Mouse (Mus musculus) limb, embryonic 14.5 days (tissue): ENCODE measurements around the gene Grpel1. TPM values are rescaled to one million over a fixed set of nuclear protein-coding genes. Genes with fewer than 3 reads are reported as not detected.

ENCODE experiments used
- ATAC-seq: fragments of 200-750 bp; cut with Nextera tagmentation; 2 replicates; pipeline ENCODE4 v1.8.0; 2017; ENCODE audit warnings: low read depth, moderate number of reproducible peaks, moderate TSS enrichment; ENCODE audit not compliant: low FRiP score
- DNase-seq: peaks from one replicate; pipeline ENCODE4 v3.0.0-alpha.2; 2015; ENCODE audit warnings: low spot score
- H3K27ac ChIP-seq: fragments of 300-500 bp; sonication (generic); replicated peaks from 2 replicates; pipeline ENCODE4 v1.5.1; 2014; ENCODE audit warnings: low read depth, mild to moderate bottlenecking, low read length, moderate library complexity, mixed read lengths
- H3K27me3 ChIP-seq: fragments of 300-500 bp; sonication (generic); 2 replicates; pipeline ENCODE4 v1.6.1; 2014; ENCODE audit warnings: low read length, mixed read lengths; ENCODE audit not compliant: control insufficient read depth, insufficient read depth
- H3K36me3 ChIP-seq: fragments of 300-500 bp; sonication (generic); 2 replicates; pipeline ENCODE4 v1.6.1; 2014; ENCODE audit warnings: mild to moderate bottlenecking, low read length, moderate library complexity, mixed read lengths; ENCODE audit not compliant: control insufficient read depth, insufficient read depth
- H3K4me1 ChIP-seq: fragments of 300-500 bp; sonication (generic); 2 replicates; pipeline ENCODE4 v1.6.1; 2014; ENCODE audit warnings: antibody characterized with exemption, low read length, mixed read lengths; ENCODE audit not compliant: control insufficient read depth, insufficient read depth
- H3K4me2 ChIP-seq: fragments of 300-500 bp; sonication (generic); replicated peaks from 2 replicates; pipeline ENCODE4 v1.6.1; 2014; ENCODE audit warnings: low read depth, mild to moderate bottlenecking, low read length, moderate library complexity; ENCODE audit not compliant: severe bottlenecking
- H3K4me3 ChIP-seq: fragments of 300-500 bp; sonication (generic); replicated peaks from 2 replicates; pipeline ENCODE4 v1.5.1; 2014; ENCODE audit warnings: low read length
- H3K9ac ChIP-seq: fragments of 300-500 bp; sonication (generic); 2 replicates; pipeline ENCODE4 v1.6.1; 2014; ENCODE audit warnings: mild to moderate bottlenecking, low read depth, low read length, moderate library complexity; ENCODE audit not compliant: severe bottlenecking
- H3K9me3 ChIP-seq: fragments of 300-500 bp; sonication (generic); 2 replicates; pipeline ENCODE4 v1.6.1; 2016; ENCODE audit warnings: low read length; ENCODE audit not compliant: control insufficient read depth
- POLR2A ChIP-seq: fragments of 200-500 bp; IDR thresholded peaks from 2 replicates; pipeline ENCODE4 v1.8.0; 2012; ENCODE audit warnings: inconsistent platforms, mild to moderate bottlenecking, moderate library complexity, borderline replicate concordance; ENCODE audit not compliant: insufficient read depth, insufficient read length; ENCODE audit errors: extremely low read depth
- WGBS: fragments of 180-500 bp; shearing (Covaris S2); extraction: QIAGEN DNeasy Blood & Tissue Kit; methylation state at CpG from one replicate; pipeline ENCODE4 v1.1.7; 2014; 5-methylcytosine and 5-hydroxymethylcytosine counted together
- polyA plus RNA-seq, 2 experiments: library from polyadenylated mRNA; depleted of rRNA in 1 of 2; stranded (reverse) in 1 of 2; unstranded in 1 of 2; fragments of >200 nt; fragmentation: Nextera tagmentation in 1 of 2; extraction: Ambion mirVana in 1 of 2; gene quantifications; 2 replicates each; pipeline versions ENCODE4 v1.2.1 to v1.2.3; 2012 to 2014

Grpel1 gene
- polyA plus RNA-seq (2012; rRNA removed) (18.5 and 22.9 TPM in 2 replicates), polyA plus RNA-seq (2014; fragmentation: Nextera tagmentation; extraction: Ambion mirVana) (52.8 and 52.9 TPM in 2 replicates)

DNA sequence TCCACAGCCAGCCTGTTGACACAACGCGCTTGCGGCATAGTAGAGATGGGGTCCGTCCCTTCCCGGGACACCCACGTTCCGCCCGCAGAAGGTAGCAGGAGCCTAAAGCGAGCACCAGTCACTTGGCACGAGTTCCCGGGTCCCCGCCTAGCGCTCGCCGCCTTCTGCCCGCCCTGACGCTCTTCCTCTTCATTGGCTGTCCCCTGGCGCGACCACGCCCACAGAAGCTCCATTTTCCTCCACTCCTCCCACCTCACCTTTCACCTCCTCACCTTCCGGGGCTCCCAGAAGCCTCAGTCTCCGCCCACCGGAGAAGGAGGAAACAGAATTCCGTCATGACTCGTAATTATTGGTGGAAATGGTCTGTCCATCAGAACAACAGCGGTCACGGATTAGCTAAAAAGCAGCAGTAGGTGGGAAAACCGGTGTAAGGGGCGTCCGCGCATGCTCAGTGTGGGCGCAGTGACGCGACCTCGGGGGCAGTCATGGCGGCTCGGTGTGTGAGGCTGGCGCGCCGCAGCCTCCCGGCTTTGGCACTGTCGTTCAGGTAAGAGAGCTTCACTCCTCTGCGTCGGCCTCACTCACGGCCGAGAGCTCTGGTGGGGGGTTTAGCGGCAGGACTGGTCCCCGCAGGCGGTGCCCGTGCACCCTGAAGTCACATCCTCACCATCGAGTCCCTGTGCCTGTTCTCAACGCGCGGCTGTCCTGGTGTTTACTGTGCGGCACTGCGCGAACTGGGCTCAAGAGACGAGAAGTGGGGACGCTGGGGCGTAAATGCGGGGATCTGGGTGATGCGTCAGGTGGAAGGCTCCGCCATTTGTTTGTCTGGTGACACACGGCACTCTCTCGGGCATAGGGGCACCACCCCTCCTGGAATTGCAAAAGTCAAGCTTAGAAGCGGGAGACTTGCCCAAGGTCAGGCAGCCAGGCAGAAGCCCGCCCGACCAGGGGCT, at the start of gene Grpel1:
Gene Grpel1 (plus strand): TSS at position 290 of the 953 bp plus-strand sequence.
- TF ChIP-seq POLR2A, result peak; percentile 73; the same call in 1 of the 2 replicates

DNA sequence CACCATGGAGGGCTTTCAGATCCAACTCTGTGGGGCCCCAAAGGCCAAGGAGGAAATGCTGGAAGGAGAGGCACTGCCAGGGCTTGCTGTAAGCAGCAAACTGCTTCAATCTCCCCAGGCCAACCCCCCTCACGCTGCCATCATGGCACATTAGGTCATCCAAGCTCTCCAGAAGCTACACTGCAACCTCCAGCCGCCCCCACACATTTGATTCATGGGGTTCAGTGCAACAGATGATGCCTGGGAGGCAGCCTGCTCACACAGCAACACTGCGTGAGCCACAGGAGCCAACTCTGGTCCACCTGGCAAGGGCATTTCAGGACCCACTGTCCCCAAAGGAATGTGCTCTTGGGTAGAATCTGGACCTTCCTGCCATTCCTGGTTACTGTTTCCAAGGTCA, 44.9 kb upstream of the Grpel1 start:
- Histone ChIP-seq H3K4me1 (no peaks in the 10 kb centered on the region), H3K9me3 (no peaks in the 10 kb centered on the region), H3K4me3 (no peak overlapping the region), H3K36me3 (no peaks in the 10 kb centered on the region), H3K4me2 (no peak overlapping the region), H3K9ac (no peak overlapping the region), H3K27me3 (no peaks in the 10 kb centered on the region), H3K27ac (no peak overlapping the region)
- ATAC-seq (no peak), DNase-seq (no peak)
- TF ChIP-seq POLR2A, result no peak
- 81% methylated on average over 3 of the region's 3 CpGs for WGBS

More for the DNA sequence above, at the start of gene Grpel1:
- peaks cover 10% of the 10 kb centered on the region for H3K4me1 ChIP-seq
- WGBS, result 2% methylated on average over 63 of the region's 68 CpGs
- no peaks in the 10 kb centered on the region for H3K27me3 ChIP-seq
- H3K9ac ChIP-seq, result peak within 1 kb of the TSS; percentile 81
- H3K36me3 ChIP-seq, result peaks cover 12% of the 10 kb centered on the region; the same call in 1 of the 2 replicates
- H3K9me3 ChIP-seq, result no peaks in the 10 kb centered on the region
- peak within 1 kb of the TSS; percentile 92 for H3K4me2 ChIP-seq
- no peak within 1 kb of the TSS; the same call in 1 of the 2 replicates for H3K27ac ChIP-seq
- peak within 1 kb of the TSS; percentile 94 for H3K4me3 ChIP-seq
- ATAC-seq, result peak; percentile 97
- peak; percentile 100 for DNase-seq

DNA sequence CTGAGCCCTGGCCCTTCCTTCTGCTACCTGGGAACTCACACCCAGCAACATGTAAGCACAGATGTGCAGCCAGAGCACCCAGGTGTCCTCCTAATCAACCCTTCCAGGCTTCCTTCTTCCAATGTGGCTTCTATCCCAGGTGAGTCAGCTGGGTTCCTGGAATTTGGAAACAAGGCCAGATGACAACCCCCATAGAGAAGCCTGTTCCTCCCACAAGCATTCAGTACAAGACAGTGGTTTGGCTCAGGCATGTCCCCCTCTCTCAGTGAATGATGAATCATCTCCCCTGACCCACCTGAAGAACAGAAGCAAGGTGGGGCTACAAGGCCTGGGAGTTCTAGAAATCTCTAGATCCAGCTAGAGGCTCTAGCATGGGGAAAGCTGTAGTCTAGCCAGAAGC, 42.1 kb upstream of the Grpel1 start:
- DNase-seq (no peak), ATAC-seq (no peak)
- TF ChIP-seq POLR2A, result no peak
- H3K4me3 ChIP-seq, result no peak overlapping the region
- no peak overlapping the region for H3K27ac ChIP-seq
- H3K36me3 ChIP-seq, result no peaks in the 10 kb centered on the region
- H3K9ac ChIP-seq, result no peak overlapping the region
- H3K4me2 ChIP-seq, result no peak overlapping the region
- no peaks in the 10 kb centered on the region for H3K9me3 ChIP-seq
- no peaks in the 10 kb centered on the region for H3K27me3 ChIP-seq
- H3K4me1 ChIP-seq, result peaks cover under 1% of the 10 kb centered on the region; the same call in 1 of the 2 replicates

DNA sequence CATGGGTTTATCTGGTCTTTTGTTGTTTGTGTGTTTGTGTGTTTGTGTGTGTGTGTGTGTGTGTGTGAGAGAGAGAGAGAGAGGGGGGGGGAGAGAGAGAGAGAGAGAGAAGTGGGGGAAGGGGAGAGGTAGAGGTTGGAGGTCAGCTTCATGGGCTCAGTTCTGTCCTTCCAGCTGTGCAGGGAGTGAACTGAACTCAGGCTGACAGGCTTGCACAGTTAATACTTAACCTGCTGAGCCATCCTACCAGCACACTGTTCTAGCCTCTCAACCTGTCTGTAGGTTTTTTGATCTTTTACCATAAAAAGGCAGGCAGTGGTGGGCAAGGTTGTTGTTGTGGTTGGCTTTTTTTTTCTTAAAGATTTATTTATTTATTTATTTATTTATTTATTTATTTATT, 40.1 kb upstream of the Grpel1 start:
- no peak overlapping the region for H3K4me2 ChIP-seq
- ATAC-seq (no peak), DNase-seq (no peak)
- H3K36me3 ChIP-seq, result no peaks in the 10 kb centered on the region
- H3K9me3 ChIP-seq, result no peaks in the 10 kb centered on the region
- no peak overlapping the region for H3K27ac ChIP-seq
- no peak for TF ChIP-seq POLR2A
- H3K9ac ChIP-seq, result no peak overlapping the region
- no peaks in the 10 kb centered on the region for H3K27me3 ChIP-seq
- no peak overlapping the region for H3K4me3 ChIP-seq
- peaks cover 7% of the 10 kb centered on the region for H3K4me1 ChIP-seq

DNA sequence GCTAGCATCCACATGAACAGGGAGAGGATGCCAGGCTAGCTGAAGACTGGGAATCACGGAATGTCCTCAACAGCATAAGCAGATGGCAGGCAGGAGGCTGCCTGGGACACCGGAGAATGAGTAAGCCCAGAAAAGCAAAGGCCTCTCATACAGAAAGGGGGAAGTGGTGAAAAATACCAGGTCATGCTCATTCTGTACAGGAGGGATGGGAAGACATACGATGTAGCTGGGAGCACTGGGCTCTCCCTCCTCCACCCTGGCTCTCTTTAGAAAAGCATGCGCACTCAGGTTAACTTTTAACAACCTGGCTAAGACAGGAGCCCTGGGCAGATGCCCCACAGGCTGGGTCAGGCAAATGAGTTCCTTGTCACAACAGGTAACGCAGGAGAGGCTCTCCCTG, 38.4 kb upstream of the Grpel1 start:
- H3K27ac ChIP-seq, result no peak overlapping the region
- no peak overlapping the region for H3K4me3 ChIP-seq
- no peak overlapping the region for H3K4me2 ChIP-seq
- no peaks in the 10 kb centered on the region for H3K36me3 ChIP-seq
- no peaks in the 10 kb centered on the region for H3K9me3 ChIP-seq
- 72% methylated on average over 5 of the region's 5 CpGs for WGBS
- TF ChIP-seq POLR2A, result no peak
- ATAC-seq (no peak), DNase-seq (no peak)
- H3K4me1 ChIP-seq, result peaks cover 7% of the 10 kb centered on the region
- no peak overlapping the region for H3K9ac ChIP-seq
- H3K27me3 ChIP-seq, result no peaks in the 10 kb centered on the region
